Comparison of ENCODE assay signal across 24 mouse cellular contexts in the genomic region with DNA sequence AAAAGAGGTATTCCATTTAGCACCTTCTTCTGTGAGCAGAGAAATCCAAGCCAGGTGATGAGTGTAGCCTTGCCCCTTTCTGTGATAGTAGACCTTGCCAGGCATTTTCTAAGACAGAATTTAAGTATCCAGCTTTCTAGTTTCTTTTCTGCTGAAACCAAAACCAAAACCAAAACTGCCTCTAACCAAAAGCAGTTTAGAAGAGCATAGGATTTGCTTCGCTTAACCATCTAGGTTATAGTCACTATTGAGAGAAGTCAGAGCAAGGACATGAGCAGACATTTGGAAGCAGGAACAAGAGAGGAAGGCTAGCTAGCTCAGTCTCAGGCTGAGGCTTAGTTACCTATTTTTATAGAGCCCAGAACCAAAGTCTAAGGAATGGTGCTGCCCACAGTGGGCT.
"Had no signal": no experiment of that assay in that cellular context is flagged by ENCODE, and none has a peak within 500 bp of the region (broad histone marks: within the 10 kb centered on the region; RNA-seq: fewer than 3 reads in every experiment).

No protein-coding gene starts in this region.

- H3K4me2 ChIP-seq: heart, embryonic 11.5 days; heart, embryonic 13.5 days; heart, embryonic 15.5 days; hindbrain, embryonic 13.5 days; intestine, embryonic 15.5 days; limb, embryonic 13.5 days; limb, embryonic 15.5 days; liver, embryonic 13.5 days had no signal

- H3K4me3 ChIP-seq: heart, adult 2 months; heart, embryonic 13.5 days; heart, embryonic 15.5 days; hindbrain, embryonic 13.5 days; intestine, embryonic 15.5 days; limb, embryonic 13.5 days; limb, embryonic 15.5 days; liver, embryonic 13.5 days had no signal

- DNase-seq: gastrocnemius, postnatal 14 days; gastrocnemius, postnatal 36 days; heart, adult 11 months; heart, adult 2 months; heart, postnatal 14 days; heart, postnatal 36 days; kidney, adult 18-20 months; kidney, adult 8-10 months; kidney, postnatal 10 days; kidney, postnatal 25 days; kidney, postnatal 4 days; layer of hippocampus, adult 9-11 months; layer of hippocampus, postnatal 36 days; left cerebral cortex, postnatal 4 days; liver, embryonic 13.5 days had no signal

- H3K36me3 ChIP-seq: heart, embryonic 13.5 days; heart, embryonic 15.5 days; hindbrain, embryonic 13.5 days; intestine, embryonic 15.5 days; limb, embryonic 13.5 days; limb, embryonic 15.5 days; liver, embryonic 13.5 days had no signal

- H3K9ac ChIP-seq: heart, embryonic 13.5 days; heart, embryonic 15.5 days; hindbrain, embryonic 13.5 days; intestine, embryonic 15.5 days; limb, embryonic 13.5 days; limb, embryonic 15.5 days; liver, embryonic 13.5 days had no signal

- H3K27ac ChIP-seq: heart, adult 2 months; heart, embryonic 13.5 days; heart, embryonic 15.5 days; hindbrain, embryonic 13.5 days; intestine, embryonic 15.5 days; limb, embryonic 13.5 days; limb, embryonic 15.5 days; liver, embryonic 13.5 days had no signal

- H3K4me1 ChIP-seq: heart, embryonic 13.5 days; heart, embryonic 15.5 days; hindbrain, embryonic 13.5 days; intestine, embryonic 15.5 days; limb, embryonic 13.5 days; limb, embryonic 15.5 days; liver, embryonic 13.5 days had no signal

- H3K27me3 ChIP-seq: heart, embryonic 13.5 days; heart, embryonic 15.5 days; hindbrain, embryonic 13.5 days; intestine, embryonic 15.5 days; limb, embryonic 13.5 days; limb, embryonic 15.5 days; liver, embryonic 13.5 days had no signal

- H3K9me3 ChIP-seq: heart, embryonic 13.5 days; hindbrain, embryonic 13.5 days; intestine, embryonic 15.5 days; limb, embryonic 13.5 days; limb, embryonic 15.5 days; liver, embryonic 13.5 days had no signal

- ATAC-seq: hindbrain, embryonic 16.5 days; intestine, embryonic 15.5 days; intestine, postnatal 0 days had no signal
